ENCODE assay signal across 18 mouse cellular contexts in the genomic region with DNA sequence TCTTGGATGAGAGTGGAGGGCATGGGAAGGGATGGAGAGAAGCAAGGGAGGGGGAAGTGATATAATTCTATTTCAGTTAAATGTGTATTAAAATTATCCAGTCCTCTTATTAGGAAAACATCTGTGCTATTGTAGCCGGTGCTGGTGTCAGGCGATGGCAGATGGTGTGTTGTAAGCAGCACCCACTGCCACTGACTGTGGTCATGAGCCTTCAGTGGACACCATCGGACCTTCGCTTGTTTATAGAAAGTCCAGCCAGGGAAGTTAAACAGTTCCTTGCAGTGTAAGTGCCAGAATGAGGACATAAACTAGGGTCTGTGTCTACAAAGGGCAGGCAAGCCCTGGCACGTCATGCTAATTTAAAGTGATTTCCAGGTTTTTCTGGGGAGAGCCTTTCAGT.
"Had no signal": no experiment of that assay in that cellular context is flagged by ENCODE, and none has a peak within 500 bp of the region (broad histone marks: within the 10 kb centered on the region; RNA-seq: fewer than 3 reads in every experiment).

No protein-coding gene starts in this region.

- H3K36me3 ChIP-seq: intestine, embryonic 15.5 days; kidney, embryonic 15.5 days; limb, embryonic 13.5 days; midbrain, embryonic 15.5 days; neural tube, embryonic 13.5 days had no signal

- H3K27ac ChIP-seq: intestine, embryonic 15.5 days; kidney, embryonic 15.5 days; limb, embryonic 13.5 days; liver, embryonic 14.5 days; macrophage; midbrain, embryonic 15.5 days; neural tube, embryonic 13.5 days had no signal

- H3K9me3 ChIP-seq: intestine, embryonic 15.5 days; kidney, embryonic 15.5 days; limb, embryonic 13.5 days; megakaryocyte, embryonic 14.5 days; midbrain, embryonic 15.5 days; neural tube, embryonic 13.5 days had no signal

- H3K9ac ChIP-seq: intestine, embryonic 15.5 days; kidney, embryonic 15.5 days; limb, embryonic 13.5 days; liver, embryonic 14.5 days; midbrain, embryonic 15.5 days; neural tube, embryonic 13.5 days had no signal

- H3K4me1 ChIP-seq: intestine, embryonic 15.5 days; kidney, embryonic 15.5 days; megakaryocyte, embryonic 14.5 days; midbrain, embryonic 15.5 days had no signal

- ATAC-seq: intestine, embryonic 15.5 days; midbrain, embryonic 15.5 days had no signal

- DNase-seq: kidney, adult 18-20 months; kidney, postnatal 25 days; layer of hippocampus, adult 9-11 months; layer of hippocampus, postnatal 36 days; retina, postnatal 1 day; right cerebral cortex, postnatal 4 days; spleen, adult 18-20 months; thymus, adult 2 months; thymus, postnatal 25 days had no signal

- H3K27me3 ChIP-seq: intestine, embryonic 15.5 days; kidney, embryonic 15.5 days; limb, embryonic 13.5 days; megakaryocyte, embryonic 14.5 days; midbrain, embryonic 15.5 days; neural tube, embryonic 13.5 days had no signal

- H3K4me2 ChIP-seq: intestine, embryonic 15.5 days; kidney, embryonic 15.5 days; limb, embryonic 13.5 days; midbrain, embryonic 11.5 days; midbrain, embryonic 15.5 days; neural tube, embryonic 13.5 days had no signal

- H3K4me3 ChIP-seq: intestine, embryonic 15.5 days; kidney, embryonic 15.5 days; limb, embryonic 13.5 days; megakaryocyte, embryonic 14.5 days; midbrain, embryonic 15.5 days; neural tube, embryonic 13.5 days had no signal
